Mouse (Mus musculus): ENCODE results near the gene Plcl2. TPM values are rescaled to one million over a fixed set of nuclear protein-coding genes. Genes with fewer than 3 reads are reported as not detected.
"Not testable (repeated sequence)": the region's sequence is repeated elsewhere in the genome, so short reads cannot be mapped to it uniquely, and the experiment has no call there.

The Plcl2 gene
- polyA plus RNA-seq, 1 experiment from 2014 or later, result 1.1 TPM

GRCm38 (mm10) chr17:50515926-50516325, 6.7 kb downstream of the Plcl2 start:
- Histone ChIP-seq H3K4me3 (replicated peaks) (no peak overlapping the region), H3K4me1 (replicated peaks) (peaks cover 5% of the 10 kb centered on the region), H3K27me3 (no peaks in the 10 kb centered on the region), H3K9me3 (replicated peaks) (no peaks in the 10 kb centered on the region), H3K27ac (no peak overlapping the region), H3K4me2 (no peak overlapping the region), H3K9ac (no peak overlapping the region), H3K36me3 (no peaks in the 10 kb centered on the region)
- WGBS (ENCODE audit: insufficient replicate concordance), result 75% methylated on average over 4 of the region's 4 CpGs
- DNase-seq, result no peak
- ATAC-seq (ENCODE audit: low read depth), result no peak

- no peak overlapping the region for H3K4me3 ChIP-seq (replicated peaks)
- peaks cover 6% of the 10 kb centered on the region; the same call in 1 of the 2 replicates for H3K4me1 ChIP-seq (replicated peaks)
- DNase-seq, result no peak
- no peaks in the 10 kb centered on the region for H3K9me3 ChIP-seq (replicated peaks)
- H3K4me2 ChIP-seq, result no peak overlapping the region
- ATAC-seq (ENCODE audit: low read depth), result no peak
- H3K27ac ChIP-seq, result no peak overlapping the region
- H3K36me3 ChIP-seq, result no peaks in the 10 kb centered on the region
- H3K27me3 ChIP-seq, result no peaks in the 10 kb centered on the region
- H3K9ac ChIP-seq, result no peak overlapping the region
- WGBS (ENCODE audit: insufficient replicate concordance), result 56% methylated on average over 6 of the region's 6 CpGs
These were observed 8.7 kb downstream of the Plcl2 start for GRCm38 (mm10) chr17:50517781-50518415.

DNA sequence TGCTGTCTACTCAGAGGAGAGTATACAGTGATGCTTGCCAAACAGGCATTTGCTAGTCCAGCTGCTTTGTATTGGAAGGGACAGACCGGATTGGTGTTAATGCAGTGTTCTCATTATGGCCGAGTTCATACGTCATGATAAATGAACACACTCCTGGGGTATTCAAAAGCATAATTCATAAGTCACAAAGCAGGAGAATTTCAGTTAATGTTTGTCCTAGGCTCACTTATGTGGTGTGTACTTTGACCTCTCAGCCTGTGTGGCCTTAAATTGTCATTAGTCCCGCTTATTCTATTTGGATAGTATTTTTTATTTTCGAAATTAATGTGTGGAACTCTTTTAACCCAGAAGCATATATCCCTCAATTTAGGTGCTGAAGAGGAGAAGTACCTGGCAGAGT, 10.4 kb downstream of the Plcl2 start:
- H3K4me1 ChIP-seq (replicated peaks), result peaks cover 13% of the 10 kb centered on the region
- no peak overlapping the region for H3K4me2 ChIP-seq
- 76% methylated on average over 5 of the region's 5 CpGs for WGBS (ENCODE audit: insufficient replicate concordance)
- H3K4me3 ChIP-seq (replicated peaks), result no peak overlapping the region
- DNase-seq, result no peak
- no peak overlapping the region for H3K27ac ChIP-seq
- H3K27me3 ChIP-seq, result no peaks in the 10 kb centered on the region
- H3K9ac ChIP-seq, result no peak overlapping the region
- ATAC-seq (ENCODE audit: low read depth), result no peak
- no peaks in the 10 kb centered on the region for H3K9me3 ChIP-seq (replicated peaks)
- no peaks in the 10 kb centered on the region for H3K36me3 ChIP-seq

GRCm38 (mm10) chr17:50522473-50523083, 13.4 kb downstream of the Plcl2 start:
- DNase-seq (no peak), ATAC-seq (ENCODE audit: low read depth) (no peak)
- H3K36me3 ChIP-seq, result no peaks in the 10 kb centered on the region
- H3K4me3 ChIP-seq (replicated peaks), result no peak overlapping the region
- H3K4me1 ChIP-seq (replicated peaks), result peaks cover 21% of the 10 kb centered on the region
- H3K9ac ChIP-seq, result no peak overlapping the region
- H3K27ac ChIP-seq, result no peak overlapping the region
- no peaks in the 10 kb centered on the region for H3K27me3 ChIP-seq
- H3K9me3 ChIP-seq (replicated peaks), result no peaks in the 10 kb centered on the region
- 42% methylated on average over 5 of the region's 5 CpGs for WGBS (ENCODE audit: insufficient replicate concordance)
- no peak overlapping the region for H3K4me2 ChIP-seq

DNA sequence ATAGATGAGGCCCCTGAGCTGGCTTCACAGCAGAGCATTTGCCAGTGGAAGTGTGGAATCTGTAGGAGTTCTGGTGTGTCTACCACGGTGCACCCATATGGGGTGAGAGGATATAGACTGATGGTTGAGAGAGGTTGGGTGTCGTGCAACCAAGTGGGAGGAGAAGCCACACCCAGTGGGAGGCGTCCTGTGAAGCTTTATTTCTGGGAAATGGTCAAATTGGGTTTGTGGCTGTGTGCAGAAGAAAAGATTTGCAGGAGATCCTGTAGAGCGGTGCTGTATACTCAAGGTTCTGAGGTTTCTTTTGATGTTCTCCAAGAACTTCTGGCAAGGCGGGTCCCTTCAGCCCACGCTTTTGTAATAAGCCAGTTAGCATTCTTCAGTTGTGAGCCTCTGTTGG, 15.8 kb downstream of the Plcl2 start:
- no peak for DNase-seq
- H3K27me3 ChIP-seq, result no peaks in the 10 kb centered on the region
- H3K9ac ChIP-seq, result no peak overlapping the region
- no peak overlapping the region for H3K4me3 ChIP-seq (replicated peaks)
- H3K27ac ChIP-seq, result no peak overlapping the region
- H3K36me3 ChIP-seq, result no peaks in the 10 kb centered on the region
- peaks cover 24% of the 10 kb centered on the region for H3K4me1 ChIP-seq (replicated peaks)
- no peaks in the 10 kb centered on the region for H3K9me3 ChIP-seq (replicated peaks)
- no peak for ATAC-seq (ENCODE audit: low read depth)
- H3K4me2 ChIP-seq, result no peak overlapping the region
- WGBS (ENCODE audit: insufficient replicate concordance), result 42% methylated on average over 6 of the region's 6 CpGs

DNA sequence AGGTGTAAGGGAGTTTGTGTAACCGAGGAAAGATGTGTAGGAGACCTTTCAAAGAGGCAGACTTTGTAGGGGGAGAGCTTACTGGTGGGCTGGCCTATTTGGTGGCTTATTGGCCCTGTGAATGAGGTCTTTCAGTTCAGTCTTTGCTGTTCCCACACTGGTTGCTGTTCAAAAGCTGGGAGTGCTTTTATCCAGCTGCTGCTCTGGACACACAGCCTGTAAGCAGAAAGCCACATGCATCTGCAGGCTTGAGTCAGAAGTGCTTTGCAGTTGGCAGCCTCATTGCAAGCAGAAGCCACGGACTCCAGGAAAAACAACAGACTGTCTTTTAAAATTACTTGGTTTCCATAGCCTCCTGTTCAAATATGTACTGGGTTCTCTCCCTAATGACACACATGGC, 16.6 kb downstream of the Plcl2 start:
- ATAC-seq (ENCODE audit: low read depth), result no peak
- WGBS (ENCODE audit: insufficient replicate concordance), result 56% methylated on average over 2 of the region's 2 CpGs
- H3K4me1 ChIP-seq (replicated peaks), result peaks cover 24% of the 10 kb centered on the region
- H3K9ac ChIP-seq, result no peak overlapping the region
- no peak for DNase-seq
- no peak overlapping the region for H3K4me3 ChIP-seq (replicated peaks)
- no peaks in the 10 kb centered on the region for H3K9me3 ChIP-seq (replicated peaks)
- no peak overlapping the region for H3K27ac ChIP-seq
- no peaks in the 10 kb centered on the region for H3K27me3 ChIP-seq
- no peaks in the 10 kb centered on the region for H3K36me3 ChIP-seq
- no peak overlapping the region for H3K4me2 ChIP-seq

- no peaks in the 10 kb centered on the region for H3K36me3 ChIP-seq
- no peak overlapping the region for H3K9ac ChIP-seq
- WGBS (ENCODE audit: insufficient replicate concordance), result 64% methylated on average over 8 of the region's 8 CpGs
- H3K27me3 ChIP-seq, result no peaks in the 10 kb centered on the region
- peaks cover 6% of the 10 kb centered on the region; the same call in 1 of the 2 replicates for H3K4me1 ChIP-seq (replicated peaks)
- DNase-seq (no peak), ATAC-seq (ENCODE audit: low read depth) (no peak)
- no peaks in the 10 kb centered on the region for H3K9me3 ChIP-seq (replicated peaks)
- H3K4me3 ChIP-seq (replicated peaks), result no peak overlapping the region
- no peak overlapping the region for H3K4me2 ChIP-seq
- H3K27ac ChIP-seq, result no peak overlapping the region
These were observed 20.9 kb downstream of the Plcl2 start for GRCm38 (mm10) chr17:50530089-50530488.

DNA sequence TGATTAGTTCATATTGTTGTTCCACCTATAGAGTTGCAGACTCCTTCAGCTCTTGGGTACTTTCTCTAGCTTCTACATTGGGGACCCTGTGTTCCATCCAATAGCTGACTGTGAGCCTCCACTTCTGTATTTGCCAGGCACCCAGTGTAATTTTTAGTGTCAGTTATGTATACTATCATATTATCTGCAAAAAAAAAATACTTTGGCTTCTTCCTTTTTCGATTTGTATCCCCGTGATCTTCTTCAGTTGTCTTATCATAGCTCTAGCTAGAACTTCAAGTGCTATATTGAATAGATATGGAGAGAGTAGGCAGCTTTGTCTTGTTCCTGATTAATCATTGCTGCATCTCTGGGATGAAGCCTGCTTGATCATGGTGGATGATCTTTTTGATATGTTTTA, 25.7 kb downstream of the Plcl2 start:
- 54% methylated on average over 2 of the region's 2 CpGs for WGBS (ENCODE audit: insufficient replicate concordance)
- not testable (repeated sequence) for H3K9ac ChIP-seq; H3K9me3 ChIP-seq (replicated peaks)

GRCm38 (mm10) chr17:50536409-50537194, 27.4 kb downstream of the Plcl2 start:
- H3K9ac ChIP-seq, result no peak overlapping the region
- no peak for ATAC-seq (ENCODE audit: low read depth)
- H3K4me3 ChIP-seq (replicated peaks), result no peak overlapping the region
- no peaks in the 10 kb centered on the region for H3K36me3 ChIP-seq
- no peaks in the 10 kb centered on the region for H3K4me1 ChIP-seq (replicated peaks)
- no peak overlapping the region for H3K4me2 ChIP-seq
- H3K27me3 ChIP-seq, result no peaks in the 10 kb centered on the region
- no peak overlapping the region for H3K27ac ChIP-seq
- DNase-seq, result no peak
- 68% methylated on average over 4 of the region's 4 CpGs for WGBS (ENCODE audit: insufficient replicate concordance)
- no peaks in the 10 kb centered on the region for H3K9me3 ChIP-seq (replicated peaks)

More for the DNA sequence above, 25.7 kb downstream of the Plcl2 start:
- not testable (repeated sequence) for H3K27me3 ChIP-seq; H3K27ac ChIP-seq; H3K4me2 ChIP-seq; H3K4me1 ChIP-seq (replicated peaks); H3K4me3 ChIP-seq (replicated peaks); DNase-seq; ATAC-seq (ENCODE audit: low read depth); H3K36me3 ChIP-seq

- Histone ChIP-seq H3K36me3 (0 out of 2 replicates have a peak, but pooled peaks cover 3% of the 10 kb centered on the region), H3K27me3 (no peaks in the 10 kb centered on the region), H3K27ac (no peak overlapping the region), H3K4me1 (replicated peaks) (no peaks in the 10 kb centered on the region), H3K4me2 (no peak overlapping the region), H3K9ac (no peak overlapping the region), H3K4me3 (replicated peaks) (no peak overlapping the region), H3K9me3 (replicated peaks) (no peaks in the 10 kb centered on the region; the same call in 1 of the 2 replicates)
- no peak for ATAC-seq (ENCODE audit: low read depth)
- 64% methylated on average over 2 of the region's 2 CpGs for WGBS (ENCODE audit: insufficient replicate concordance)
- no peak for DNase-seq
These were observed 28.6 kb downstream of the Plcl2 start for GRCm38 (mm10) chr17:50537786-50538185.

- DNase-seq, result no peak
- H3K4me2 ChIP-seq, result no peak overlapping the region
These were observed 35.7 kb downstream of the Plcl2 start for GRCm38 (mm10) chr17:50544860-50545259.

More at GRCm38 (mm10) chr17:50544860-50545259, 35.7 kb downstream of the Plcl2 start:
- H3K9ac ChIP-seq, result no peak overlapping the region
- no peak for ATAC-seq (ENCODE audit: low read depth)
- H3K27ac ChIP-seq, result no peak overlapping the region
- no peaks in the 10 kb centered on the region for H3K27me3 ChIP-seq
- H3K4me3 ChIP-seq (replicated peaks), result no peak overlapping the region
- H3K9me3 ChIP-seq (replicated peaks), result no peaks in the 10 kb centered on the region; the same call in 1 of the 2 replicates
- 66% methylated on average over 1 of the region's 1 CpGs for WGBS (ENCODE audit: insufficient replicate concordance)
- H3K4me1 ChIP-seq (replicated peaks), result peaks cover 4% of the 10 kb centered on the region; the same call in 1 of the 2 replicates
- 0 out of 2 replicates have a peak, but pooled peaks cover 3% of the 10 kb centered on the region for H3K36me3 ChIP-seq

Data from liver, embryonic 13.5 days (tissue).